Mouse (Mus musculus): ENCODE measurements around the gene Cnr1. TPM values are rescaled to one million over a fixed set of nuclear protein-coding genes. Genes with fewer than 3 reads are reported as not detected.

The Cnr1 gene
- polyA plus RNA-seq, 1 experiment from 2014 or later, result 6.4 TPM

- Histone ChIP-seq H3K27me3 (ENCODE audit: control insufficient read depth, insufficient read depth, low read length) (no peaks in the 10 kb centered on the region), H3K4me2 (replicated peaks; ENCODE audit: low read depth, low read length) (no peak overlapping the region), H3K9me3 (ENCODE audit: control insufficient read depth, low read depth, low read length) (no peaks in the 10 kb centered on the region; the same call in 1 of the 2 replicates), H3K4me1 (ENCODE audit: control insufficient read depth, insufficient read depth, low read length) (no peaks in the 10 kb centered on the region), H3K36me3 (ENCODE audit: control insufficient read depth, insufficient read depth, low read length) (no peaks in the 10 kb centered on the region), H3K9ac (replicated peaks; ENCODE audit: low read depth, low read length) (no peak overlapping the region), H3K4me3 (ENCODE audit: low read depth, low read length) (no peak overlapping the region), H3K27ac (ENCODE audit: low read length) (no peak overlapping the region)
- ATAC-seq (ENCODE audit: insufficient number of reproducible peaks, insufficient read depth, low FRiP score, low read depth), result no peak
- WGBS, result 87% methylated on average over 3 of the region's 3 CpGs
Measured at GRCm38 (mm10) chr4:33901659-33902058, 22.7 kb upstream of the Cnr1 start.

- no peaks in the 10 kb centered on the region for H3K27me3 ChIP-seq (ENCODE audit: control insufficient read depth, insufficient read depth, low read length)
- H3K27ac ChIP-seq (ENCODE audit: low read length), result no peak overlapping the region
- no peaks in the 10 kb centered on the region for H3K36me3 ChIP-seq (ENCODE audit: control insufficient read depth, insufficient read depth, low read length)
- H3K4me2 ChIP-seq (replicated peaks; ENCODE audit: low read depth, low read length), result no peak overlapping the region
- H3K9ac ChIP-seq (replicated peaks; ENCODE audit: low read depth, low read length), result no peak overlapping the region
- H3K4me1 ChIP-seq (ENCODE audit: control insufficient read depth, insufficient read depth, low read length), result no peaks in the 10 kb centered on the region
- no peaks in the 10 kb centered on the region; the same call in 1 of the 2 replicates for H3K9me3 ChIP-seq (ENCODE audit: control insufficient read depth, low read depth, low read length)
- no peak overlapping the region for H3K4me3 ChIP-seq (ENCODE audit: low read depth, low read length)
- 57% methylated on average over 1 of the region's 1 CpGs for WGBS
- no peak for ATAC-seq (ENCODE audit: insufficient number of reproducible peaks, insufficient read depth, low FRiP score, low read depth)
Measured at GRCm38 (mm10) chr4:33903812-33904340, 20.5 kb upstream of the Cnr1 start.

- H3K4me1 ChIP-seq (ENCODE audit: control insufficient read depth, insufficient read depth, low read length), result no peaks in the 10 kb centered on the region
- WGBS, result 69% methylated on average over 4 of the region's 4 CpGs
- no peaks in the 10 kb centered on the region; the same call in 1 of the 2 replicates for H3K9me3 ChIP-seq (ENCODE audit: control insufficient read depth, low read depth, low read length)
- H3K9ac ChIP-seq (replicated peaks; ENCODE audit: low read depth, low read length), result no peak overlapping the region
- no peak overlapping the region for H3K27ac ChIP-seq (ENCODE audit: low read length)
- H3K36me3 ChIP-seq (ENCODE audit: control insufficient read depth, insufficient read depth, low read length), result no peaks in the 10 kb centered on the region
- no peak overlapping the region for H3K4me3 ChIP-seq (ENCODE audit: low read depth, low read length)
- no peak for ATAC-seq (ENCODE audit: insufficient number of reproducible peaks, insufficient read depth, low FRiP score, low read depth)
- no peaks in the 10 kb centered on the region for H3K27me3 ChIP-seq (ENCODE audit: control insufficient read depth, insufficient read depth, low read length)
- no peak overlapping the region for H3K4me2 ChIP-seq (replicated peaks; ENCODE audit: low read depth, low read length)
Measured at GRCm38 (mm10) chr4:33904826-33905225, 19.6 kb upstream of the Cnr1 start.

- no peak overlapping the region for H3K4me3 ChIP-seq (ENCODE audit: low read depth, low read length)
- no peak overlapping the region for H3K9ac ChIP-seq (replicated peaks; ENCODE audit: low read depth, low read length)
- no peaks in the 10 kb centered on the region for H3K9me3 ChIP-seq (ENCODE audit: control insufficient read depth, low read depth, low read length)
- H3K4me2 ChIP-seq (replicated peaks; ENCODE audit: low read depth, low read length), result no peak overlapping the region
- no peak overlapping the region for H3K27ac ChIP-seq (ENCODE audit: low read length)
- no peaks in the 10 kb centered on the region for H3K27me3 ChIP-seq (ENCODE audit: control insufficient read depth, insufficient read depth, low read length)
- H3K4me1 ChIP-seq (ENCODE audit: control insufficient read depth, insufficient read depth, low read length), result no peaks in the 10 kb centered on the region
- 59% methylated on average over 3 of the region's 3 CpGs for WGBS
- ATAC-seq (ENCODE audit: insufficient number of reproducible peaks, insufficient read depth, low FRiP score, low read depth), result no peak
- no peaks in the 10 kb centered on the region for H3K36me3 ChIP-seq (ENCODE audit: control insufficient read depth, insufficient read depth, low read length)
Measured at GRCm38 (mm10) chr4:33908786-33909185, 15.6 kb upstream of the Cnr1 start.

- ATAC-seq (ENCODE audit: insufficient number of reproducible peaks, insufficient read depth, low FRiP score, low read depth), result no peak
- 59% methylated on average over 5 of the region's 5 CpGs for WGBS
- Histone ChIP-seq H3K9me3 (ENCODE audit: control insufficient read depth, low read depth, low read length) (no peaks in the 10 kb centered on the region), H3K4me1 (ENCODE audit: control insufficient read depth, insufficient read depth, low read length) (no peaks in the 10 kb centered on the region), H3K9ac (replicated peaks; ENCODE audit: low read depth, low read length) (no peak overlapping the region), H3K4me3 (ENCODE audit: low read depth, low read length) (no peak overlapping the region), H3K27ac (ENCODE audit: low read length) (no peak overlapping the region), H3K27me3 (ENCODE audit: control insufficient read depth, insufficient read depth, low read length) (no peaks in the 10 kb centered on the region), H3K4me2 (replicated peaks; ENCODE audit: low read depth, low read length) (no peak overlapping the region), H3K36me3 (ENCODE audit: control insufficient read depth, insufficient read depth, low read length) (no peaks in the 10 kb centered on the region)
Measured at GRCm38 (mm10) chr4:33915730-33916129, 8.7 kb upstream of the Cnr1 start.

GRCm38 (mm10) chr4:33920807-33921206 is 3.6 kb upstream of the Cnr1 start:
- 44% methylated on average over 5 of the region's 5 CpGs for WGBS
- H3K4me3 ChIP-seq (ENCODE audit: low read depth, low read length), result no peak overlapping the region

GRCm38 (mm10) chr4:33923151-33923760 is 1.1 kb upstream of the Cnr1 start:
- H3K36me3 ChIP-seq (ENCODE audit: control insufficient read depth, insufficient read depth, low read length), result no peaks in the 10 kb centered on the region
- H3K4me2 ChIP-seq (replicated peaks; ENCODE audit: low read depth, low read length), result peak overlapping the region; percentile 90
- ATAC-seq (ENCODE audit: insufficient number of reproducible peaks, insufficient read depth, low FRiP score, low read depth), result no peak
- no peak overlapping the region for H3K9ac ChIP-seq (replicated peaks; ENCODE audit: low read depth, low read length)
- 11% methylated on average over 19 of the region's 19 CpGs for WGBS
- H3K27me3 ChIP-seq (ENCODE audit: control insufficient read depth, insufficient read depth, low read length), result peaks cover 3% of the 10 kb centered on the region; the same call in 1 of the 2 replicates
- no peaks in the 10 kb centered on the region for H3K9me3 ChIP-seq (ENCODE audit: control insufficient read depth, low read depth, low read length)
- peak overlapping the region; percentile 63 for H3K4me3 ChIP-seq (ENCODE audit: low read depth, low read length)
- H3K27ac ChIP-seq (ENCODE audit: low read length), result no peak overlapping the region; the same call in 1 of the 2 replicates
- H3K4me1 ChIP-seq (ENCODE audit: control insufficient read depth, insufficient read depth, low read length), result no peaks in the 10 kb centered on the region

More at GRCm38 (mm10) chr4:33920807-33921206, 3.6 kb upstream of the Cnr1 start:
- no peaks in the 10 kb centered on the region for H3K9me3 ChIP-seq (ENCODE audit: control insufficient read depth, low read depth, low read length)
- no peak overlapping the region for H3K9ac ChIP-seq (replicated peaks; ENCODE audit: low read depth, low read length)
- H3K4me2 ChIP-seq (replicated peaks; ENCODE audit: low read depth, low read length), result no peak overlapping the region
- no peaks in the 10 kb centered on the region for H3K36me3 ChIP-seq (ENCODE audit: control insufficient read depth, insufficient read depth, low read length)
- peaks cover 3% of the 10 kb centered on the region; the same call in 1 of the 2 replicates for H3K27me3 ChIP-seq (ENCODE audit: control insufficient read depth, insufficient read depth, low read length)
- no peaks in the 10 kb centered on the region for H3K4me1 ChIP-seq (ENCODE audit: control insufficient read depth, insufficient read depth, low read length)
- H3K27ac ChIP-seq (ENCODE audit: low read length), result no peak overlapping the region
- ATAC-seq (ENCODE audit: insufficient number of reproducible peaks, insufficient read depth, low FRiP score, low read depth), result no peak

- 1% methylated on average over 43 of the region's 55 CpGs for WGBS
- Histone ChIP-seq H3K9ac (replicated peaks; ENCODE audit: low read depth, low read length) (peak overlapping the region; percentile 58), H3K4me3 (ENCODE audit: low read depth, low read length) (peak overlapping the region; percentile 63), H3K27ac (ENCODE audit: low read length) (peak overlapping the region; percentile 81), H3K27me3 (ENCODE audit: control insufficient read depth, insufficient read depth, low read length) (peaks cover 3% of the 10 kb centered on the region; the same call in 1 of the 2 replicates), H3K9me3 (ENCODE audit: control insufficient read depth, low read depth, low read length) (no peaks in the 10 kb centered on the region), H3K4me2 (replicated peaks; ENCODE audit: low read depth, low read length) (peak overlapping the region; percentile 90), H3K4me1 (ENCODE audit: control insufficient read depth, insufficient read depth, low read length) (no peaks in the 10 kb centered on the region), H3K36me3 (ENCODE audit: control insufficient read depth, insufficient read depth, low read length) (no peaks in the 10 kb centered on the region)
- peak; percentile 35 for ATAC-seq (ENCODE audit: insufficient number of reproducible peaks, insufficient read depth, low FRiP score, low read depth)
Measured at GRCm38 (mm10) chr4:33923761-33924233, 596 bp upstream of the Cnr1 start.
